Mouse (Mus musculus) kidney, adult 8-10 months (tissue): ENCODE measurements around the gene Ugt1a5.

Experiments
- DNase-seq, 2 experiments: peaks; one replicate each; pipeline ENCODE4 v3.0.0; 2022

Gene Ugt1a5

GRCm38 (mm10) chr1:88264237-88264868, 98.5 kb downstream of the Ugt1a5 start:
- DNase-seq, result no peak

GRCm38 (mm10) chr1:88264869-88265240, 99.0 kb downstream of the Ugt1a5 start:
- DNase-seq, result no peak

GRCm38 (mm10) chr1:88266123-88266522, 100.3 kb downstream of the Ugt1a5 start:
- no peak for DNase-seq

GRCm38 (mm10) chr1:88267489-88267888, 101.7 kb downstream of the Ugt1a5 start:
- no peak for DNase-seq

GRCm38 (mm10) chr1:88268070-88268469, 102.3 kb downstream of the Ugt1a5 start:
- DNase-seq, result no peak
